Mouse (Mus musculus): ENCODE measurements at regions not wholly inside any gene's neighbourhood (a gene's known extent, or its start where the extent isn't known, plus 50 kb on each side); places are given as distances from the start of the nearest gene placed in this dataset.
A peak's percentile ranks its signal among the peaks of the same experiment; 100 is the strongest.

- ATAC-seq (ENCODE audit: poor library complexity, severe bottlenecking), result no peak
These were observed 370.2 kb upstream of the Atp2b1 start for GRCm38 (mm10) chr10:98543998-98544349.

- no peak for ATAC-seq (ENCODE audit: poor library complexity, severe bottlenecking)
These were observed 359.6 kb upstream of the Atp2b1 start for GRCm38 (mm10) chr10:98554575-98554974.

- ATAC-seq (ENCODE audit: poor library complexity, severe bottlenecking), result no peak
These were observed 356.6 kb upstream of the Atp2b1 start for GRCm38 (mm10) chr10:98557470-98558060.

GRCm38 (mm10) chr10:98558560-98558959 is 355.6 kb upstream of the Atp2b1 start:
- ATAC-seq (ENCODE audit: poor library complexity, severe bottlenecking), result no peak

GRCm38 (mm10) chr10:98562297-98562912 is 351.8 kb upstream of the Atp2b1 start:
- no peak for ATAC-seq (ENCODE audit: poor library complexity, severe bottlenecking)

GRCm38 (mm10) chr10:98572782-98573536 is 341.2 kb upstream of the Atp2b1 start:
- ATAC-seq (ENCODE audit: poor library complexity, severe bottlenecking), result no peak

GRCm38 (mm10) chr10:98577040-98577439 is 337.2 kb upstream of the Atp2b1 start:
- no peak for ATAC-seq (ENCODE audit: poor library complexity, severe bottlenecking)

GRCm38 (mm10) chr10:98584776-98585175 is 329.4 kb upstream of the Atp2b1 start:
- ATAC-seq (ENCODE audit: poor library complexity, severe bottlenecking), result no peak

- no peak for ATAC-seq (ENCODE audit: poor library complexity, severe bottlenecking)
These were observed 324.5 kb upstream of the Atp2b1 start for GRCm38 (mm10) chr10:98589726-98590125.

GRCm38 (mm10) chr10:98592154-98592553 is 322.1 kb upstream of the Atp2b1 start:
- ATAC-seq (ENCODE audit: poor library complexity, severe bottlenecking), result no peak

- no peak for ATAC-seq (ENCODE audit: poor library complexity, severe bottlenecking)
These were observed 320.3 kb upstream of the Atp2b1 start for GRCm38 (mm10) chr10:98593910-98594309.

- ATAC-seq (ENCODE audit: poor library complexity, severe bottlenecking), result no peak
These were observed 305.8 kb upstream of the Atp2b1 start for GRCm38 (mm10) chr10:98608221-98608941.

GRCm38 (mm10) chr10:98610708-98611107 is 303.5 kb upstream of the Atp2b1 start:
- peak; percentile 5; the same call in 1 of the 2 replicates for ATAC-seq (ENCODE audit: poor library complexity, severe bottlenecking)

GRCm38 (mm10) chr10:98611707-98612360 is 302.4 kb upstream of the Atp2b1 start:
- no peak for ATAC-seq (ENCODE audit: poor library complexity, severe bottlenecking)

- ATAC-seq (ENCODE audit: poor library complexity, severe bottlenecking), result peak; percentile 97
These were observed 295.3 kb upstream of the Atp2b1 start for GRCm38 (mm10) chr10:98618736-98619525.

- no peak for ATAC-seq (ENCODE audit: poor library complexity, severe bottlenecking)
These were observed 290.1 kb upstream of the Atp2b1 start for GRCm38 (mm10) chr10:98624103-98624502.

GRCm38 (mm10) chr10:98624681-98625321 is 289.4 kb upstream of the Atp2b1 start:
- 0 out of 2 replicates have a peak, but pooled peaks have one; percentile 30 for ATAC-seq (ENCODE audit: poor library complexity, severe bottlenecking)

GRCm38 (mm10) chr10:98628191-98628590 is 286.0 kb upstream of the Atp2b1 start:
- no peak for ATAC-seq (ENCODE audit: poor library complexity, severe bottlenecking)

GRCm38 (mm10) chr10:98629248-98629647 is 285.0 kb upstream of the Atp2b1 start:
- no peak for ATAC-seq (ENCODE audit: poor library complexity, severe bottlenecking)
